Mouse (Mus musculus) adipocyte (in vitro differentiated cells): ENCODE data around the gene Tnfrsf14.

Experiments
- DNase-seq: peaks from one replicate; pipeline ENCODE4 v3.0.0-alpha.2; 2016; ENCODE audit warnings: low spot score

Gene Tnfrsf14

DNA sequence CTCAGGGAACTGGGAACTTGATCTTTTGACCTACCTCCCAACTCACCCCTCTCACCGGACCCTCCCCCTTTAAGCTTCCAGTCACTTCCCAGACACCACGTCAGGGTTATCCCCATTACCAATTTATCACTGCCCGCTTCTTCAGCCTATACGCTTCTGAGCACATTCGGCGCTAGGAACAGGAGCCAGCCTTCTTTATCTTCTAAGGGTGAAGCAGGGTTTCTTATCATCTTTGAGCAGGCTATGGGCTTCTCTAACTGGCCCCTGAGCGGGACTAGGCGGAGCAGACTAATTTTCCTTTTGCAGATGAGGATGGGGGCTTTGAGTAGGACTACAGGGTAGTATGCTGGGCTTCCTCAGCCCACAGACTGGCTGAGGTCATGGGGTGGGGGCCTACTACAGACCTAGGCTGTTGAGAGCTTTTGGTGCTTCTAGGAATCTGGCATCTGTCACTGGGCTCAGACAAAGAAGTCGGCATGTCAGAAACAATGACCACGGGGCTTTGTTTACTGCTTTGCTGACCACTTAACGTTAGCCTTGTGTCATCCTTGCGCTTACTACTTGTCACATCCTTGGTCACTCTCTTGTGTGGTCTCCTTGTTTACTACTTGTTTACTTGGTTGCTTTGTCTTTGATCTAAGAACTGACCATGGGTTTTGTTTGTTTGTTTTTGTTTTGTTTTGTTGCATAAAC, at the start of gene Tnfrsf14:
TSS of gene Tnfrsf14 (minus strand) at position 169 of the 693 bp plus-strand sequence.
- no peak for DNase-seq

DNA sequence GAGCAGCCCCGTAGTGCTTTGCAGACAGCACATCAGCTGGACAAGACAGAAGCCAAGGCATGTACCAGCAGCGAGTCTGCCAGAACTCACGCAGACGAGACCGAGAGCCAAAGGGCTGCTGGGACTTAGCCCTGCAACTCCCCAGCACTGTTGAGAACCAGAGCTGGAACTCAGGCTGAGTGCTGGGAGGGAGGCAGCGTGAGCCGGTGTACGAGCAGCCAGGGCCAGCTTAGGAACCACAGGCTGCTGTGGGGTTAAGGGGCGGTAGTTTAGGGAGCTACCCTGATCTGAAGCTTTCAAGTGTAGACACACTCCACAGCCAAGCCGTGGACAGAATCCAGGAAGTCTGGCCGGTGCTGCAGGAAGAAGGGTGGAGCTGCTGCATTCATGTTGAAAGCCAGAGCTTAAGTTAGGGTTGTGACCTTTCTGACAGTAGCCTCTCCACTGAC, 45.8 kb upstream of the Tnfrsf14 start:
- peak; percentile 40 for DNase-seq

DNA sequence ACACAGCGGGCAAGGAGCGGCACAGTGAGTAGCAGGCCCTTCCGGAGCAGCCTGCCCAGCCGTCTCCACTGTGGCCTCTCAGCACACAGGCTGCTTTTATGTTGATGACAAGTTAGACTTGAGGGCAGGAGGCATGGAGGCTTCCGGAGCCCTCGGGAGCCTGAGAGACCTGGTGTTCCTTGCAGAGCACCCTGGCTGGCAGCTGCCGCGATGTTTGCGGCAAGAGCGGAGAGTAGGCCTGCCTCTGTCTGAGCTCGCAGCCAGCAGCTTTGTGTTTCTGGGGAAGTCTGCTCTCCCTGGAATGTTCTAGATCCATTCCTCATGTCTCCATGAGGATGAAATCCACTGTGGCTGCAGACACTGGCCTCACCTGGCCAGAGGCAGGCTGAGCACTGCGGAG, 44.2 kb upstream of the Tnfrsf14 start:
- no peak for DNase-seq

DNA sequence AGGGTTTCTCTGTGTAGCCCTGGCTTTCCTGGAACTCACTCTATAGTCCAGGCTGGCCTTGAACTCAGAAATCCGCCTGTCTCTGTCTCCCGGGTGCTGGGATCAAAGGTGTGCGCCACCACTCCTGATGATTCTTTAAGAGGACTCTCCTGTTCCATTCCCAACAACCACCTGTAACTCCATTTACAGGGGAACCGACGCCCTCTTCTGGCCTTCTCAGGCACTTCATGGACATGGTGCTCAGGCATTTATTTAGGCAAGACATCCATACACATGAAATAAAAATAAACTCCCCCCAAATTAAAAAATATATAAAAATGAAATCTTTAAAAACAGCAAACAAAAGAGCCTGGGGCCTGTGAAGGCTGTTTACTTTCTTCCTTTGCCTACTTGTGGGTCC, 38.8 kb upstream of the Tnfrsf14 start:
- DNase-seq: peak; percentile 41

DNA sequence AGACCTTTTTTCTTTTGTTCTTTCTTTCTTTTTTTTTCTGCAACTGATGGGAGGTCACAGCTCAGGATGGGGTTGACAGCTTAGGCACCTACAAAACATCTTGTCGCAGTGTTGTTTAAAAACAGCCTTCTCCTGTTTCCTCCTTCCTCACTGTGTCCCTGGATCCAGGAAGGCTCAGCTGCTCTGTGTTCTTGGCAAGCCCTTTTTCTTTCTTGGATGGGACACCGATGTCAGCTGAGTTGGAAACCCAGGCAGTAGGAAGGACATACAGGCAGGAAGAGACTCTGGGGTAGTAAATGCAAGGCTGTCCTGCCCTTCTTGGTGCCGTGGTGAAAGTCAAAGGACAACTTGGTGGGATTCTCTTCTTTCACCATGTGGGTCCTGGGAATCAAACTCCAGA, 37.5 kb upstream of the Tnfrsf14 start:
- DNase-seq: no peak

DNA sequence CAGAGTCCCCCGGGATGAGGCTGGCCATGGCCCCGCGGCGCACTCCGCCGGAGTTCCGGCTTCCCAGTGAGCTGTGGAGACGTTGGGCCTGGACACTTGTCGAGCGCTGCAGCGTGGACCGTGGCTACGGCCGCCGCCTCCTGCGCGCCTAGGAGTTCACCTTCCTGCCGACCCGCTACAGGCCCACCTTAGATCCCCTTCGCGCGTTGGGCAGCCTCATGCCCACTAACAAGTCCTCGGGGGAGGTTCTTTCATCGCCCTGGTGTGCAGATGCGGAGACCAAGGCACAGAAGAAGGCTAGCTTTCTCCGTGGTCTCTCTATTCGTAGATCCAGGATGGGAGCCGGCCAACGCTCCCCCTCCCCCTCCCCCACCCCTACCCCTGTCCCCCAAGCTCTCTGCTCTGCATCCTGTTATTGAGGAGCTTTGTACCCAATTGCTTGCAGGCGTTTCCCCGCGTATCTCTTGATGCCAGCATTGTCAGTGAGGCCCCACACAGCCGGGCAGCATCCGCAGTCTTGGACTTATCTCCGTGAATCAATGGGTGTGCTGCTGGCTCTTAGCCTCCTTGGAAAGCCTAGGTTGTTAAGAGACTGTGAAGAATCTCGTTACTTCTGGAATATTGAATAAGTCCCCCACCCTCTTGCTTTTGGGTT, 36.3 kb upstream of the Tnfrsf14 start:
- DNase-seq: no peak

DNA sequence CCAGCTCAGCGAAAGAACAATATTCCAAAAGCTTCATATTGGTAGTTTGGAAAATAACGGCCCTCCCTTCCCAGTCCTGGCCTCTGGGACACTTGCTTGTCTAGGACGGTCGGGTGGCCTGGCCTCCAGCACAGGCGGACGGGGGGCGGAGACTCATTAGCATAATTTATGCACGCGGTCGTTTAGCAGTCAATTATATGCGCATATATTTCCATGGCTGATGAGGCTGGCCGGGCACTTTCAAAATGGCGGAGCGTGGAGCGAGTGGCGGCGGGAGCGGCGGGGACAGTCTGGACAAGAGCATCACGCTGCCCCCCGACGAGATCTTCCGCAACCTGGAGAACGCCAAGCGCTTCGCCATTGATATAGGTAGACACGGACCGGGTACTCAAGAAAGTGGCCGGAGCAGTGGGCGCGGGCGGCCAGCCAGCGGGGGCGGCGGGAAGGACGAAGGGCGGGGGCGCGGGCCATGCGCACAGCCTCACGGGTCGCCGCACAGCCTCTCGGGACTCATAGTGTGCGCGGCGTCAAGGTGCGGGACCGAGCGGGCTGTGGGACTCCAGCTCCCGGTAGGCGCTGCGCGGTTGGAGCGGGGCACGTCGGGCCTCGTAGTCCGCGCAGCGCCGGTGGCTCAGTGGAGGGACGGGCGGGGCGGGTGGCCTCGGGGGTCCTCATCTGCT, 35.7 kb upstream of the Tnfrsf14 start, which contains the start of gene Pank4:
TSS of gene Pank4 (plus strand) at position 223 of the 680 bp plus-strand sequence.
- DNase-seq: peak; percentile 91

DNA sequence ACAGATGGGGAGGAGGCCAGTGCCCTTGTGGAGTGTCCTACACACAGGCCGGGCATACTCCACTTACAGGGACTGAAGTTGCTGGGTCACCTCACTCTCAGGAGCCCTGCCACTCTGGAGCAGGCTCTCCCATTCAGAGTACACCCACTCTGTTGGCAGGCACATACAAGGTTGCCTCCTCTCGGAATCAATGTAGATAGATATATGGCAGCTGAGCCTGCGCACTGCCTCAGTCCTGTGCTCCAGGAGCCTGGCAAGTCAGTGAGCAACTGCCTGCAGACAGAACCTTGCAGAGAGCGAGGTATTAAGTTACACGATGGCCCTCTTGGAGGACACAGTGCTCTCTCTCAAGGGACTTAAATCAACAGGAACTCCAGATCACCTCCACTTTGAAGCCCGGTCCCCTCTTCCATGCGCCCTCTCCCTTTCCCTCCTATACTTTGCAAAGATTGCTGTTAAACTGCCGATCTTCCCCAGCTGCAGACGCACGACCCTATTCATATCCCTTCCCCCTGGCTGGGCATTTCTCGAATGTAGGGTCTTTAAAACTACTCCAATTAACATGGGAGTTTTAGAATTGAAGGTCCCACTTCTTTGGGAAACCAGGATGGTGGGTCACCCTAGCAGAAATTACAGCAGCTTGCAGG, 35.0 kb upstream of the Tnfrsf14 start:
- DNase-seq: no peak

DNA sequence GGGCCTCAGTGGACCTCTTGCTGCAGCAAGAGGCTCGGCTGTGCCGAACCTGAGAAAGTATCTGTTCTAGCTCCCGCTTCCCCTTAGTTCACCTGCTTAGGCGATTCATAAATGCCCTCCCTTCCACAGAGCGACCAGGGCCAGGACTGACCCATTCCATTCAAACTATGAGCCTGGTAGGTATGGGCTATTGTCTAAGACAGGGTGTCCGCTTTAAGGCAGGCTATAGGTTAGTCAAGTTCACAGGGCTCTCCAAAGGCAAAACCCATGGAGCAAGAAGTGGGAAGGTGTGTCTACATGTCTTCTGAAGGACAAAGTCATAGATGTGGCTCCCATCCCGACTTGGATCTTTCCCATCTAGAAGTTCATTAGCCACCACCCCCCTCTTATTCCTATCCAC, 34.3 kb upstream of the Tnfrsf14 start:
- no peak for DNase-seq

DNA sequence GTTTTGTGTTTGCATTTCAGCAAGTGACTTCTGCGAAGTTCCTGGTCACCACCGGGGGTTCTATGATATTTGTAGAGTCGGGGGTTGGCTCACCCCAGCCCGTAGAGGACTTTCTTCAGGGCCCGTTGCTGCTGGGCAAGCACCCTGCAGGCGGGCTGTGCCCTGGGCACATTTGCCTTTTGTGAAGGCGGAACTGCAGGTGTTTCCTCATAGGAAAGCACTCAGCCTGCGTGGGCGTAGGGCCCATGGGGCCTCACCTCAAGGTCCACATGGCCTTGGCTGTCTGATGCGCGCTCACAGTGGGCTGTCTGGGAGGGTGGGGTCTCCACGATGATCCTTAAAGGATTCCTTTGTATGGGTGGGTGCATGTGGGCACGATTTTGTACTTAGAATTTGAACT, 33.5 kb upstream of the Tnfrsf14 start:
- no peak for DNase-seq

DNA sequence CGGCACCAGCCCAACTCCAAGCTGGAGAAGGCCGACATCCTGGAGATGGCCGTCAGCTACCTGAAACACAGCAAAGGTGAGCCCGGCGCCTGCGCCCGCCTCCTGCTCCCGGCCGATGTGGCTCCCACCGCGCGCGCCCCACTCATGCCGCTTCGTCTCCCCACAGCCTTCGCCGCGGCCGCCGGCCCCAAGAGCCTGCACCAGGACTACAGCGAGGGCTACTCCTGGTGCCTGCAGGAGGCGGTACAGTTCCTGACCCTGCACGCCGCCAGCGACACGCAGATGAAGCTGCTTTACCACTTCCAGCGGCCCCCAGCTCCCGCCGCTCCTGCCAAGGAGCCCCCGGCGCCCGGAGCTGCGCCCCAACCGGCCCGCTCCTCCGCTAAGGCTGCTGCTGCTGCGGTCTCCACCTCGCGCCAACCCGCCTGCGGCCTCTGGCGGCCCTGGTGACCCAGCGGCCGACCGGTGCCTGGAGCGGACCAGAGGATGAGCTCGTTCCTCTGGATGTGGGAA, 32.9 kb upstream of the Tnfrsf14 start:
- DNase-seq: no peak

DNA sequence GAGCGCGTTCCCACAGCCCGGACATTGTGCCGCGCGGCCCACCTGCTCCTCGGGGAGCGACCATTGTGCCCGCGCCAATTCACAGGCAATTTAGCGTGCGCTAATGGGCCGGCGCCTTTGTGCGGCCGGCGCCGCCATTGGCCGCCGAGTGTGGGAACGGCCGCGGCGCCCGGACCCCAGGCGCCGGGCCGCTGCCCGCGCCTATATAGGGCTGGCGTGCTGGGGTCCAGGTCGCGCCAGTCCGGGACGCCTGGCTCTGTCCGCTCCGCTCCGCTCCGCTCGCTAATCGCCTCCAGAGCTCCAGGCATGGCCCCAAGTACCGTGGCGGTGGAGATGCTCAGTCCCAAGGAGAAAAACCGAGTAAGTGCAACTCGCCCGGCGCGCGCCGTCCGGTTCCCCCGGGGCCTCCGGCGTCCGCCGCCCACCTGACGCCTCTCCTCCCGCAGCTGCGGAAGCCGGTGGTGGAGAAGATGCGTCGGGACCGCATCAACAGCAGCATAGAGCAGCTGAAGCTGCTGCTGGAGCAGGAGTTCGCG, 32.4 kb upstream of the Tnfrsf14 start, which contains the start of gene Hes5:
TSS of gene Hes5 (plus strand) at position 234 of the 536 bp plus-strand sequence.
- DNase-seq: no peak

DNA sequence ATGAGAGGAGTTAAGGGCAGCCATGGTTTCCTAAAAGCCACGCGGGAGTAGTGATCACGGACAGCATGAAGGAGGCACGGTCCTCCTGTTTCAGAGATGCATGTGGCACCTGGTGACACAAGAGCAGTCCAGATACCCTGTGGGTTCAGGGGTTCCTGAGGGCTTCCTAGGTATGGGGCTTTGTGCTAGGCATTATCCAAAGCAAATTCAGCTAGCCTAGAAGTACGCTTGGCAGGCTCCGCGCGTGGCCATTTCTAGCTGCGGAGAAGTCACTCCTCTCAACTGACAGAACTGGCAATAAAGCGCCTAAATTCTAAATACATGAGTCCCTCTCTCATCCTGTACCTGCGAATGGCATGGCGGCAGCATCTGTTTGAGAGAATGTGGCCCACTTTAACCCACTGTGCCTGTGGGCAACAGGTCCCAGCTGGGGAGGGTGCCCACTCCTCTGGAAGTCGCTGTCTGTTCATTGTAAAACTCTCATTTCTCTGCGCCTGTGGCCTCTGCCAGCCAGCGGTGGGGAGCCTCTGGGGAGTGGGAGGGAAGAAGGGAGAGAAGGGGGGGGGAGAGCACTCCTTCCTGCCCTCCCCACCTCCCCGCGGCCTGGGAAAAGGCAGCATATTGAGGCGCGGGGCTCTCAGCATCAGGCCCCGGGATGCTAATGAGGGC, 31.8 kb upstream of the Tnfrsf14 start:
- DNase-seq: no peak

DNA sequence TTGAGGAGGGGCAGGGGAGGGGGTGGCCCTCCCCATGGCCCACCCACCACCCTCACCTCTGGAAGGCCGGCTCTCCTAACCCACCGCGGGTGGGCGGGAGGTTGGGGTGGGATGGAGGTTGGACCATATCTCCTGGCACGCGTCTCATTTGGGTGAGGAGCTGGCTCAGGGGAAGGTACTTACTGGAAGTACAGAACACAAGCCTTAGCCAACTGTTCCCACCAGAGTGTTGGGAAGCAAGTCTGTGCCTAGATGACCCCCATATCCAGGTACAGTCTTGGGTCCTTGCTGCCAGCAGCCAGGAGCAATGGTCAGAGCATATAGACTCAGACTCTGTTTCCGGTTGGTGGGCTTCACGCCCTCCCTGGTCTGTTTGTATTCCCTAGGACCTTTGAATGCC, 30.3 kb upstream of the Tnfrsf14 start:
- no peak for DNase-seq

DNA sequence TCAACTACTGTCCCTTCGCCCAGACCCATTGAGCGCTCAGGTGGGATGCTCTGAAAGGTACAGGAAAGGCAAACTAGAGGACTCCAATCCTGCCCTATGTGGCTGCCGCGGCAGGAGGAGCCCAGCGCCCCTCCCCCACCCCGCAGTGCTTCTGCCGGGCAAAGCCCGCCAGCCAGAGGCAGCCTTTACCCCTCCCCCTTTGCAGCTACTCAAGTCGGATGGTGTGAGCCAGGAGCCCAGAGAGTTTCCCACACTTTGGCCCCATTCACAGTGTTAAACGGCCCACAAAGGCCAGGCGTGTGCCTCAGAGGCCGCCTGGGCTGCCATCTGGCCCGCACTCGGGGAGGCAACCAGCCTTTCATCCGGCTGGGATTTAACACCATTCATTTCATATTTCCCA, 29.8 kb upstream of the Tnfrsf14 start:
- peak; percentile 61 for DNase-seq

DNA sequence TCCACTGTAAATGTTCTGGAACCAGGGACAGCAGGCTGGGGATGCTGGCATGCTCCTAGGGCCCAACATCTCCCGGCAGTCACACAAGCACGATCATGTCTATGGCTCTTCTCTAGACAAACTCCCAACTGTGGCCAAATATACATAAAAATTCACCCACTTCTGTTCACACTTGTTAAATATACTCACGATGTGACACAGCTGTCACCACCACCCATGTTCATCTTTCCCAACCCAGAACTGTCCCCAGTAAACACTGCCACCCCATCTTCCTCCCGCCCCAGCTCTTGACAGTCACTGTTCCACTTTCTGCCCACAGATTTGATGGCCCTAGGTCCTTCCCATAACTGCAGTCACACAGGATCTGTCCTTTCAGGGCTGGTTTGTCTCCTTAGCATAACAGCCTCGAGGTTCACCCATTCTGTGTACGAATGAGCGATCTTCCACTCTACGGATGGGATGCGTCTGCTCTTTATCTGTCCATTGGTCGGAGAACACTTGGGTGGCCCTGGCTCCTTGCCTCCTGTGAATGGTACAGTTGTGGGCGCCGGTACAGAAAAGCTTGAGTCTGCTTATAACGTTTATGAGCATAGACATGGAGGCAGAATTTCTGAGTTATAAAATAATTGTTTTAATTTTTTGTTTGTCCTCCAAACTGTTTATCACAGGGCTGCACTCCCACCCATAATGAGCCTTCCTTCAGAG, 29.1 kb upstream of the Tnfrsf14 start:
- no peak for DNase-seq

DNA sequence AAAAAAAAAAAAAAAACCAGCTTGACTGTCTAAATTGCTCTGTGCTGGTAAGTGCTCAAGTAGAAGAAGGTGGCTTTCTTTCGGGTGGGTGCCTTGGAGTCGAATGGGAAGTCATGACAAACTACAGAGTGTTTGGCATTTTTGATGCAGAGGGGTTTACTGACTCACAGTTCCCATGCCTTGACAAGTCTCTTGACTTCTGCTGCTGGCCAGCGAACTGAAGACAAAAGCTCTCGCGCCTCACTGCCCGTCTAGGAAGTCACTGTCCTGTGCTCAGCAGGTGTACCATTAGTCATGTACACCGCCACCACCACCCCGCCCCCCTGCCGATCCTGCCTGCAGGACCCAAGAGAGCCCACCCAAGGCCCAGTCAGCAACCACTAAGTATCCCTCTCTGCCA, 28.2 kb upstream of the Tnfrsf14 start:
- no peak for DNase-seq

DNA sequence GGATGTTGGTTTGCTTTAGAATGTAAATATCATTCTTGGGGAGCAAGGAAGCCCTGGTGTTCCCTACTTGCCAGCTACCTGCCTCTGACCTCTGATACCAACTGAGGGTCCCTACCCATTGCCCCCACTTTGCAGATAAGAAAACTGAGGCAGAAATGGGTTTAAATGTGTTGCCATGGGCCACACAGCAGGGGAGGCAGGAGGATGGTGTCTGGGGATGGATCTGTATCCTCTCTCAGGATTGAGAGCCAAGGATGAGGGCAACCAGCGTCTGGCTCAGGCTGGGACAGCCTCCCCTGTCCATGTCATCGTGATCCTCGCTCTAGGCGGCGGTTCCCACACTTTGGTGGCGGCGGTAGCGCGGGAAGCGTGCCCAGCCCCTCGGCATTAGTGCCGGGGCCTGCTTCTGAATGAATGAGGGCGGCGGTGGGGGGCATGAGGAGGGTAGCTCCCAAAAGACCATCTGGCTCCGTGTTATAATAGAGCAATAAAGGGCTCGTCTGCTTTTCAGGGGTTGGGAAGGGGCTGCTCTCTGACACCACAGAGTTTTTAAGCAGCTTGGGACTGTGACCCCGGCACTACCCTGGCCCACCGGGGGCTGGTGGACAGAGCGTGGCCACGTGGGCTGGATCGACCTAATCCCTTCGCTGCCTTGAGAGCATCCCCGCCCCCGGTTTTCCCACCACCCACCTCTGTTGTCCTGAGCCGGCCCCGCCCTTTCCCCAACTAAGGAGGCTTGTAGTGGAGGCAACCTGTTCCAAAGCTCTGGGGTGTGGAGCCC, 24.3 kb upstream of the Tnfrsf14 start:
- DNase-seq: no peak

DNA sequence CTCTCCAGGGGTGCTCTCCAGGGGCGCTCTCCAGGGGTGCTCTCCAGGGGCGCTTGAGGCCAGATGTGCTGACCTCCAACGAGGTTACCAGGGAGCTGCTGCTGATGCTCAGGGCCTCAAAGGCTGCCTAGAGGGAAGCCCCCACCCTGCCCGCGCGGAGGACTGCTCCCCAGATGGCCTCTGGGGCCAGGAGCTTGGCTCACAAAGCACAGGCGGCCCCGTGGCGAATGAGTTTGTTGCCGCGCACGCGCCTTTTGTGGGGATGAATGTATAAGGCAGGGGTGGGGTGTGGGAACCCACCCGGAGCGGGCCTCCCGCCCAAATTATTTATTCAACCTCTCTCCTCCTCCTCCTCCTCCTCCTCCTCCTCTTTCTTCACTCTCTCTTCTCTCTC, 21.2 kb upstream of the Tnfrsf14 start:
- no peak for DNase-seq
